Mouse (Mus musculus): ENCODE data around the gene Adh7. TPM values are rescaled to one million over a fixed set of nuclear protein-coding genes. Genes with fewer than 3 reads are reported as not detected.
A peak's percentile ranks its signal among the peaks of the same experiment; 100 is the strongest.

The Adh7 gene
- polyA plus RNA-seq, 1 experiment from 2014 or later, result 5.2 TPM

DNA sequence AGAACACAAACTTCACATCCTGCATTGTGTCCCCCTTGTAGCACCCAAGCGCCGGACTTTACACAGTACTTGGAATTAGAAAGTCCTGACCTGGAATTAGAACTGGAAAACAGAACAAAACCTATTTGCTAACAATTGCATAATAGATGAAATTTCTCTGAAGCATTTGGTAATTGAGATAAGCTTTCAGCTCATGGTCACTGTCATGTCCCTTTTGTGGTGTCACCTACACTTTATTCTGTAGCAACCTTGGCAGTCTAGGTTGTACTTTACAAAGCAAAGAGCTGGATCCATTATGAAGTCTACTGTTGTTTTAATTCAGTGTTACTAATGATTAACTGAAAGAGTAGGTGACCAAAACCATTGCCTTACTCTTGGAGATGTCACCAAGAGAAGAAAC, 9.5 kb downstream of the Adh7 start:
- no peak overlapping the region for H3K9ac ChIP-seq (ENCODE audit: low read depth, low read length)
- H3K4me3 ChIP-seq (ENCODE audit: low read depth, low read length), result no peak overlapping the region
- no peaks in the 10 kb centered on the region for H3K4me1 ChIP-seq (ENCODE audit: control insufficient read depth, insufficient read depth, low read length)
- H3K36me3 ChIP-seq (ENCODE audit: control insufficient read depth, insufficient read depth, low read length), result no peaks in the 10 kb centered on the region
- no peaks in the 10 kb centered on the region for H3K27me3 ChIP-seq (replicated peaks; ENCODE audit: control insufficient read depth, insufficient read depth, low read length)
- H3K27ac ChIP-seq (replicated peaks; ENCODE audit: low read depth, low read length), result no peak overlapping the region
- ATAC-seq (ENCODE audit: low read depth), result no peak
- H3K9me3 ChIP-seq (ENCODE audit: control insufficient read depth, low read length), result 0 out of 2 replicates have a peak, but pooled peaks cover 1% of the 10 kb centered on the region
- no peak for DNase-seq (ENCODE audit: low spot score)
- H3K4me2 ChIP-seq (ENCODE audit: low read depth, low read length), result no peak overlapping the region
- WGBS, result 82% methylated on average over 2 of the region's 2 CpGs

- no peaks in the 10 kb centered on the region for H3K36me3 ChIP-seq (ENCODE audit: control insufficient read depth, insufficient read depth, low read length)
- no peak for DNase-seq (ENCODE audit: low spot score)
- H3K27ac ChIP-seq (replicated peaks; ENCODE audit: low read depth, low read length), result no peak overlapping the region
- H3K9ac ChIP-seq (ENCODE audit: low read depth, low read length), result no peak overlapping the region
- no peak for ATAC-seq (ENCODE audit: low read depth)
- H3K4me3 ChIP-seq (ENCODE audit: low read depth, low read length), result no peak overlapping the region
- H3K4me1 ChIP-seq (ENCODE audit: control insufficient read depth, insufficient read depth, low read length), result no peaks in the 10 kb centered on the region
- WGBS, result 94% methylated on average over 8 of the region's 8 CpGs
- H3K4me2 ChIP-seq (ENCODE audit: low read depth, low read length), result no peak overlapping the region
- H3K9me3 ChIP-seq (ENCODE audit: control insufficient read depth, low read length), result 0 out of 2 replicates have a peak, but pooled peaks cover 5% of the 10 kb centered on the region
- no peaks in the 10 kb centered on the region for H3K27me3 ChIP-seq (replicated peaks; ENCODE audit: control insufficient read depth, insufficient read depth, low read length)
Observed at GRCm38 (mm10) chr3:138227782-138228181, 10.2 kb downstream of the Adh7 start.

DNA sequence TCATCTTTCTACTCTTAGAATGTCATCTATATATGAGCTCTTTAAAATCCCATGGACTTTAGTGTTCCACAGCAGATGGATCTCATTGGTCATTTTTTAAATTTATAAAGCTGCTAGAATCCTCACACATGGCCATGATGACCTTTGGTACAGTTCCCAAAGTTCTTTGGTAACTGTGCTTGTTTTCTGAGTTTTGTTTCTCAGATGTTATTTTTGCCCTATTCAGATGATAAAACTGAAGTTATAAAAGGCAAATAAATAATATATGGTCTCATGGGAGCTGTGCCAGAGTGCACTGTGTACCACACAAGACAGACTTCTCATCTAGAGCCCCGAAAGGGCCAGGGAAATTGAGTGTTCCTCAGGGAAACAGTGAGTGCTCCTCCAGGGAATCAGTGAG, 11.9 kb downstream of the Adh7 start:
- Histone ChIP-seq H3K4me2 (ENCODE audit: low read depth, low read length) (no peak overlapping the region), H3K4me1 (ENCODE audit: control insufficient read depth, insufficient read depth, low read length) (no peaks in the 10 kb centered on the region), H3K9ac (ENCODE audit: low read depth, low read length) (no peak overlapping the region), H3K36me3 (ENCODE audit: control insufficient read depth, insufficient read depth, low read length) (no peaks in the 10 kb centered on the region), H3K27ac (replicated peaks; ENCODE audit: low read depth, low read length) (no peak overlapping the region), H3K9me3 (ENCODE audit: control insufficient read depth, low read length) (0 out of 2 replicates have a peak, but pooled peaks cover 5% of the 10 kb centered on the region), H3K27me3 (replicated peaks; ENCODE audit: control insufficient read depth, insufficient read depth, low read length) (no peaks in the 10 kb centered on the region), H3K4me3 (ENCODE audit: low read depth, low read length) (no peak overlapping the region)
- no peak for DNase-seq (ENCODE audit: low spot score)
- no peak for ATAC-seq (ENCODE audit: low read depth)
- 88% methylated on average over 1 of the region's 1 CpGs for WGBS

DNA sequence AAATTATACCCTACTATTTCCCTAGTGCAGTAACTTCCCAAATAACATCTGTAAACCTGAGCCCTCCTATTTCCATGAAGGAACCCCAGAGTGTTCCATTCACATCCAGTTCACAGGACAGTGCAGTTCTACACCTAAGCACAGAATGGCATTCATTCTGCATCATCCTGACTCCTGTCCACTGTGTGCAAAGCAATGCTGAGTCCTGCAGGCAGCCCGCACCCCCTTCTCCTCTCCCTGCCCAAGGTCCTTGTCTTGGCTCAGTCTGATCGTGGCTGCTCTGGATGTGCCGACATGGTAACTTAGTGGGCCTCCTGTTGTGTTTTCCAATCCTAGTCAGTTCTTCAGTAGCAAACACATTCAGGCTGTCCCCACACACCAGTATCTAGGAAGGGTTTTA, 12.7 kb downstream of the Adh7 start:
- Histone ChIP-seq H3K4me3 (ENCODE audit: low read depth, low read length) (no peak overlapping the region), H3K27me3 (replicated peaks; ENCODE audit: control insufficient read depth, insufficient read depth, low read length) (no peaks in the 10 kb centered on the region), H3K9me3 (ENCODE audit: control insufficient read depth, low read length) (0 out of 2 replicates have a peak, but pooled peaks cover 5% of the 10 kb centered on the region), H3K27ac (replicated peaks; ENCODE audit: low read depth, low read length) (no peak overlapping the region), H3K4me2 (ENCODE audit: low read depth, low read length) (no peak overlapping the region), H3K4me1 (ENCODE audit: control insufficient read depth, insufficient read depth, low read length) (no peaks in the 10 kb centered on the region), H3K36me3 (ENCODE audit: control insufficient read depth, insufficient read depth, low read length) (no peaks in the 10 kb centered on the region), H3K9ac (ENCODE audit: low read depth, low read length) (no peak overlapping the region)
- 71% methylated on average over 3 of the region's 3 CpGs for WGBS
- DNase-seq (ENCODE audit: low spot score), result no peak
- ATAC-seq (ENCODE audit: low read depth), result no peak

DNA sequence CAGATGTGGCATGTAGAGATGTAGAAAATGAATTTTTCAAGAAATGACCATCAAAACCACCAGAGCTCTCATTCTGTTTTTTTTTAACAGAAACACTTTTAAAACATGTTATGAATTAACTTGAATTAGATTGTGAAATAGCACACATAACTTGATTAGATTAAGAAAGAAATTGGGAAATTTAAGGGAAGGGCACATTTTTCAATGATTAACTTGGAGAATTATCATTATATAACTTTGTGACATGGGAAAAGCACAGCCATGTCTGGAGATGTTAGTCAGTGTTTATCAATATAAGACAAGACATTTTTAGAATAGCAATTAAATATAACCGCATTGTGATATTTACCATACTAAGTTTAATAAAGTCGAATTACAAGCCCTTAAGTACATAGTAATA, 14.0 kb downstream of the Adh7 start:
- Histone ChIP-seq H3K9me3 (ENCODE audit: control insufficient read depth, low read length) (0 out of 2 replicates have a peak, but pooled peaks cover 5% of the 10 kb centered on the region), H3K4me3 (ENCODE audit: low read depth, low read length) (no peak overlapping the region), H3K4me1 (ENCODE audit: control insufficient read depth, insufficient read depth, low read length) (no peaks in the 10 kb centered on the region), H3K36me3 (ENCODE audit: control insufficient read depth, insufficient read depth, low read length) (no peaks in the 10 kb centered on the region), H3K9ac (ENCODE audit: low read depth, low read length) (no peak overlapping the region), H3K4me2 (ENCODE audit: low read depth, low read length) (no peak overlapping the region), H3K27ac (replicated peaks; ENCODE audit: low read depth, low read length) (no peak overlapping the region), H3K27me3 (replicated peaks; ENCODE audit: control insufficient read depth, insufficient read depth, low read length) (no peaks in the 10 kb centered on the region)
- no peak for DNase-seq (ENCODE audit: low spot score)
- ATAC-seq (ENCODE audit: low read depth), result no peak
- 80% methylated on average over 2 of the region's 2 CpGs for WGBS

- Histone ChIP-seq H3K4me2 (ENCODE audit: low read depth, low read length) (no peak overlapping the region), H3K27ac (replicated peaks; ENCODE audit: low read depth, low read length) (no peak overlapping the region), H3K9ac (ENCODE audit: low read depth, low read length) (no peak overlapping the region), H3K4me1 (ENCODE audit: control insufficient read depth, insufficient read depth, low read length) (no peaks in the 10 kb centered on the region), H3K36me3 (ENCODE audit: control insufficient read depth, insufficient read depth, low read length) (no peaks in the 10 kb centered on the region), H3K4me3 (ENCODE audit: low read depth, low read length) (no peak overlapping the region), H3K27me3 (replicated peaks; ENCODE audit: control insufficient read depth, insufficient read depth, low read length) (no peaks in the 10 kb centered on the region), H3K9me3 (ENCODE audit: control insufficient read depth, low read length) (0 out of 2 replicates have a peak, but pooled peaks cover 5% of the 10 kb centered on the region)
- DNase-seq (ENCODE audit: low spot score) (peak; percentile 59), ATAC-seq (ENCODE audit: low read depth) (peak; percentile 37; the same call in 1 of the 2 replicates)
- WGBS, result 67% methylated on average over 11 of the region's 11 CpGs
Observed at GRCm38 (mm10) chr3:138236546-138237163, 19.1 kb downstream of the Adh7 start.

- H3K9me3 ChIP-seq (ENCODE audit: control insufficient read depth, low read length), result no peaks in the 10 kb centered on the region
- H3K27me3 ChIP-seq (replicated peaks; ENCODE audit: control insufficient read depth, insufficient read depth, low read length), result no peaks in the 10 kb centered on the region
- DNase-seq (ENCODE audit: low spot score) (no peak), ATAC-seq (ENCODE audit: low read depth) (no peak)
- no peak overlapping the region for H3K9ac ChIP-seq (ENCODE audit: low read depth, low read length)
- H3K4me2 ChIP-seq (ENCODE audit: low read depth, low read length), result no peak overlapping the region
- no peak overlapping the region for H3K4me3 ChIP-seq (ENCODE audit: low read depth, low read length)
- H3K4me1 ChIP-seq (ENCODE audit: control insufficient read depth, insufficient read depth, low read length), result no peaks in the 10 kb centered on the region
- no peaks in the 10 kb centered on the region for H3K36me3 ChIP-seq (ENCODE audit: control insufficient read depth, insufficient read depth, low read length)
- WGBS, result 76% methylated on average over 10 of the region's 10 CpGs
- H3K27ac ChIP-seq (replicated peaks; ENCODE audit: low read depth, low read length), result no peak overlapping the region
Observed at GRCm38 (mm10) chr3:138238046-138238445, 20.5 kb downstream of the Adh7 start.

DNA sequence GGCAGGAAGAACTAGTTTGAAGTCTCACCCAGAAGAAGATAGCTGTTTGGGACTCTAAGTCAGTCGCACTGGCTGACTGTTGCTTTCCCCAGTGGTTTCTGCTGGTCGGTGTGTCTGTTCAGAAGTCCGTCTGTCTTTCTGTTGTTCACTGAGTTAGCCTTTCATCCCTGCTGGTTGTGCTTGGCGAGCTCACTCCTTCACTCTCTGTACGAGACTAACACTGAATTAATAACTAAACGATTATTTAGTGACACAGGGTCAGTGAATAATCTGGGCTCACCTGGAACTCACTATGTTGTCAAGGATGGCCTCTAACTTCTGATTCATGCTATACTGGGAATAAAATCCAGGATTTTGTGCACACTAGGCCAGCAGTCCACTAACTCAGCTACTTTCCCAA, 21.9 kb downstream of the Adh7 start:
- H3K9ac ChIP-seq (ENCODE audit: low read depth, low read length), result no peak overlapping the region
- H3K27ac ChIP-seq (replicated peaks; ENCODE audit: low read depth, low read length), result no peak overlapping the region
- no peak overlapping the region for H3K4me2 ChIP-seq (ENCODE audit: low read depth, low read length)
- no peak overlapping the region for H3K4me3 ChIP-seq (ENCODE audit: low read depth, low read length)
- H3K9me3 ChIP-seq (ENCODE audit: control insufficient read depth, low read length), result no peaks in the 10 kb centered on the region
- H3K27me3 ChIP-seq (replicated peaks; ENCODE audit: control insufficient read depth, insufficient read depth, low read length), result no peaks in the 10 kb centered on the region
- ATAC-seq (ENCODE audit: low read depth) (no peak), DNase-seq (ENCODE audit: low spot score) (no peak)
- WGBS, result 82% methylated on average over 6 of the region's 6 CpGs
- no peaks in the 10 kb centered on the region for H3K36me3 ChIP-seq (ENCODE audit: control insufficient read depth, insufficient read depth, low read length)
- no peaks in the 10 kb centered on the region for H3K4me1 ChIP-seq (ENCODE audit: control insufficient read depth, insufficient read depth, low read length)

- Histone ChIP-seq H3K4me1 (ENCODE audit: control insufficient read depth, insufficient read depth, low read length) (no peaks in the 10 kb centered on the region), H3K4me2 (ENCODE audit: low read depth, low read length) (no peak overlapping the region)
Observed at GRCm38 (mm10) chr3:138240411-138240810, 22.9 kb downstream of the Adh7 start.

More at GRCm38 (mm10) chr3:138240411-138240810, 22.9 kb downstream of the Adh7 start:
- WGBS, result 89% methylated on average over 3 of the region's 3 CpGs
- no peak for DNase-seq (ENCODE audit: low spot score)
- ATAC-seq (ENCODE audit: low read depth), result no peak
- Histone ChIP-seq H3K9ac (ENCODE audit: low read depth, low read length) (no peak overlapping the region), H3K9me3 (ENCODE audit: control insufficient read depth, low read length) (no peaks in the 10 kb centered on the region), H3K4me3 (ENCODE audit: low read depth, low read length) (no peak overlapping the region), H3K27ac (replicated peaks; ENCODE audit: low read depth, low read length) (no peak overlapping the region), H3K36me3 (ENCODE audit: control insufficient read depth, insufficient read depth, low read length) (no peaks in the 10 kb centered on the region), H3K27me3 (replicated peaks; ENCODE audit: control insufficient read depth, insufficient read depth, low read length) (no peaks in the 10 kb centered on the region)

All from embryonic facial prominence, embryonic 14.5 days (tissue).